In genomic region chr10:98494354-98494753, GRCm38 (mm10) we compare ENCODE assay signal across 8 mouse cellular contexts.
DNase-seq lines count a peak whose midpoint lies in the region; ATAC-seq and TF ChIP-seq lines count a peak whose summit lies in the region.

No protein-coding gene starts in this region.

- no peaks in the 10 kb centered on the region for H3K27me3 ChIP-seq in kidney, embryonic 16.5 days (ENCODE audit: insufficient read depth, low read length)
- no peaks in the 10 kb centered on the region; the same call in 1 of the 2 replicates for H3K27me3 ChIP-seq in liver, adult 2 months (ENCODE audit: control insufficient read depth, insufficient read depth, low read length)
- no peaks in the 10 kb centered on the region for H3K27me3 ChIP-seq in stomach, postnatal 0 days (ENCODE audit: control insufficient read depth, insufficient read depth, low read length)

- 17% methylated on average over 8 of the region's 8 CpGs for WGBS in kidney, embryonic 16.5 days
- 18% methylated on average over 8 of the region's 8 CpGs for whole genome bisulfite sequencing in liver, adult 2 months
- WGBS in stomach, postnatal 0 days: 20% methylated on average over 8 of the region's 8 CpGs

- TF ChIP-seq CTCF in cortical plate, adult 2 months (IDR thresholded peaks at IDR 0.05; ENCODE audit: extremely low read depth, insufficient read depth, low read length): peak; percentile 66
- peak; percentile 88 for TF ChIP-seq CTCF in liver, adult 2 months (IDR thresholded peaks at IDR 0.05; ENCODE audit: low read depth, low read length)
- peak; percentile 82 for TF ChIP-seq CTCF in stomach, postnatal 0 days (IDR thresholded peaks at IDR 0.05; ENCODE audit: low read depth)

- no peak for TF ChIP-seq EP300 in stomach, postnatal 0 days (optimal IDR thresholded peaks at IDR 0.05)

- no peaks in the 10 kb centered on the region for H3K9me3 ChIP-seq in kidney, embryonic 16.5 days (ENCODE audit: low read length)
- no peaks in the 10 kb centered on the region for H3K9me3 ChIP-seq in stomach, postnatal 0 days (ENCODE audit: control insufficient read depth, low read length)

- DNase-seq in urinary bladder, postnatal 14 days (ENCODE audit: low spot score): peak; percentile 62
- no peak for DNase-seq in urinary bladder, adult 2 months (ENCODE audit: low spot score)
- DNase-seq in gastrocnemius, postnatal 25 days: peak; percentile 40
- peak; percentile 38 for DNase-seq in liver, adult 2 months (ENCODE audit: extremely low read depth, low read depth, low spot score)
- DNase-seq in natural killer cell, adult 2 months (ENCODE audit: low spot score in 2 of 2): peak; percentile 36 to 64
- DNase-seq in stomach, postnatal 0 days (ENCODE audit: low spot score): peak; percentile 60

- H3K4me3 ChIP-seq in cortical plate, adult 2 months (ENCODE audit: insufficient read depth, low read length): no peak overlapping the region
- H3K4me3 ChIP-seq in kidney, embryonic 16.5 days (ENCODE audit: low read length): no peak overlapping the region
- H3K4me3 ChIP-seq in liver, adult 2 months (ENCODE audit: insufficient read depth, low read depth, low read length): no peak overlapping the region
- H3K4me3 ChIP-seq in stomach, postnatal 0 days (ENCODE audit: low read depth, low read length): no peak overlapping the region

- no peaks in the 10 kb centered on the region for H3K79me2 ChIP-seq in liver, adult 2 months (ENCODE audit: control insufficient read depth, insufficient read depth, low read length)

- no peak for TF ChIP-seq POLR2A in cortical plate, adult 2 months (IDR thresholded peaks at IDR 0.05; ENCODE audit: extremely low read depth, insufficient read depth, low read length)
- no peak for TF ChIP-seq POLR2A in liver, adult 2 months (IDR thresholded peaks at IDR 0.05; ENCODE audit: extremely low read depth, insufficient read depth, low read length)

- peak; percentile 84; the same call in 1 of the 2 replicates for ATAC-seq in kidney, embryonic 16.5 days (ENCODE audit: low FRiP score, low TSS enrichment)
- ATAC-seq in stomach, postnatal 0 days (ENCODE audit: low FRiP score, low TSS enrichment): no peak

- H3K4me1 ChIP-seq in cortical plate, adult 2 months (ENCODE audit: control insufficient read depth, insufficient read depth, low read length): no peaks in the 10 kb centered on the region
- no peaks in the 10 kb centered on the region for H3K4me1 ChIP-seq in kidney, embryonic 16.5 days (ENCODE audit: insufficient read depth, low read length)
- no peaks in the 10 kb centered on the region for H3K4me1 ChIP-seq in liver, adult 2 months (ENCODE audit: control insufficient read depth, insufficient read depth, low read length)
- H3K4me1 ChIP-seq in stomach, postnatal 0 days (replicated peaks; ENCODE audit: control insufficient read depth, insufficient read depth): no peaks in the 10 kb centered on the region

- H3K27ac ChIP-seq in cortical plate, adult 2 months (ENCODE audit: insufficient read depth, low read length): no peak overlapping the region
- no peak overlapping the region for H3K27ac ChIP-seq in kidney, embryonic 16.5 days (ENCODE audit: low read length)
- no peak overlapping the region for H3K27ac ChIP-seq in liver, adult 2 months (replicated peaks; ENCODE audit: insufficient read depth, low read depth, low read length)
- no peak overlapping the region for H3K27ac ChIP-seq in stomach, postnatal 0 days (replicated peaks)

- no peak overlapping the region for H3K9ac ChIP-seq in kidney, embryonic 16.5 days (replicated peaks; ENCODE audit: low read length)
- H3K9ac ChIP-seq in liver, adult 2 months (ENCODE audit: low read depth, low read length): no peak overlapping the region
- H3K9ac ChIP-seq in stomach, postnatal 0 days (ENCODE audit: low read length): no peak overlapping the region

- H3K36me3 ChIP-seq in kidney, embryonic 16.5 days (ENCODE audit: insufficient read depth, low read length): no peaks in the 10 kb centered on the region
- no peaks in the 10 kb centered on the region for H3K36me3 ChIP-seq in liver, adult 2 months (ENCODE audit: control insufficient read depth, insufficient read depth, low read length)
- no peaks in the 10 kb centered on the region for H3K36me3 ChIP-seq in stomach, postnatal 0 days (ENCODE audit: control insufficient read depth, insufficient read depth, low read length)

- H3K4me2 ChIP-seq in kidney, embryonic 16.5 days (replicated peaks; ENCODE audit: low read depth, low read length): no peak overlapping the region
- H3K4me2 ChIP-seq in stomach, postnatal 0 days (replicated peaks; ENCODE audit: low read depth): no peak overlapping the region
